Mouse (Mus musculus) inflammation-experienced regulatory T-cells, adult 6 months (primary cell): ENCODE data around the gene Tm9sf4. TPM values are rescaled to one million over a fixed set of nuclear protein-coding genes. Genes with fewer than 3 reads are reported as not detected.

Source experiments
- ATAC-seq: one replicate; pipeline ENCODE4 v1.8.0; 2017
- polyA plus RNA-seq, 3 experiments: library from polyadenylated mRNA; unstranded; fragments of 100-300 nt; shearing (Covaris generic); gene quantifications; one replicate each; pipeline ENCODE4 v1.2.1; 2017

The Tm9sf4 gene
- polyA plus RNA-seq, 3 experiments from 2014 or later = 31.2 to 49.1 (median 47.2) TPM

- ATAC-seq = no peak
Observed at GRCm38 (mm10) chr2:153217826-153218340, 56.8 kb downstream of the Tm9sf4 start.

GRCm38 (mm10) chr2:153218516-153218915 is 57.4 kb downstream of the Tm9sf4 start:
- ATAC-seq = no peak

GRCm38 (mm10) chr2:153221620-153222019 is 60.5 kb downstream of the Tm9sf4 start:
- ATAC-seq = no peak

GRCm38 (mm10) chr2:153222130-153222529 is 61.0 kb downstream of the Tm9sf4 start:
- ATAC-seq = no peak

GRCm38 (mm10) chr2:153222566-153222965 is 61.5 kb downstream of the Tm9sf4 start:
- ATAC-seq = no peak

GRCm38 (mm10) chr2:153224946-153225594 is 64.0 kb downstream of the Tm9sf4 start, which contains the start of gene Tspyl3:
TSS of gene Tspyl3 (minus strand) at chr2:153225441.
- ATAC-seq = peak; percentile 89

- peak; percentile 17 for ATAC-seq
Observed at GRCm38 (mm10) chr2:153225595-153225953, 64.5 kb downstream of the Tm9sf4 start.

GRCm38 (mm10) chr2:153227959-153228358 is 66.9 kb downstream of the Tm9sf4 start:
- no peak for ATAC-seq

- no peak for ATAC-seq
Observed at GRCm38 (mm10) chr2:153228523-153228922, 67.4 kb downstream of the Tm9sf4 start.

GRCm38 (mm10) chr2:153237193-153237592 is 76.1 kb downstream of the Tm9sf4 start:
- no peak for ATAC-seq

GRCm38 (mm10) chr2:153237891-153238290 is 76.8 kb downstream of the Tm9sf4 start:
- ATAC-seq = peak; percentile 12

GRCm38 (mm10) chr2:153238406-153238805 is 77.3 kb downstream of the Tm9sf4 start:
- ATAC-seq = no peak

- ATAC-seq = no peak
Observed at GRCm38 (mm10) chr2:153239021-153239859, 78.1 kb downstream of the Tm9sf4 start.

- no peak for ATAC-seq
Observed at GRCm38 (mm10) chr2:153239860-153240480, 78.9 kb downstream of the Tm9sf4 start.

- ATAC-seq = peak; percentile 23
Observed at GRCm38 (mm10) chr2:153240701-153241235, 79.7 kb downstream of the Tm9sf4 start.

- peak; percentile 83 for ATAC-seq
Observed at GRCm38 (mm10) chr2:153241250-153242014, 80.3 kb downstream of the Tm9sf4 start, which contains the start of the genes Plagl2 and Pofut1. TSS of gene Plagl2 (minus strand) at chr2:153241426. TSS of gene Pofut1 (plus strand) at chr2:153241533.

- ATAC-seq = no peak
Observed at GRCm38 (mm10) chr2:153242156-153242555, 81.1 kb downstream of the Tm9sf4 start.

GRCm38 (mm10) chr2:153249751-153250150 is 88.6 kb downstream of the Tm9sf4 start:
- no peak for ATAC-seq

- ATAC-seq = no peak
Observed at GRCm38 (mm10) chr2:153256604-153257003, 95.5 kb downstream of the Tm9sf4 start.

- no peak for ATAC-seq
Observed at GRCm38 (mm10) chr2:153259030-153259863, 98.1 kb downstream of the Tm9sf4 start.
